Mouse (Mus musculus): Measurements from ENCODE around the gene Med18. TPM values are rescaled to one million over a fixed set of nuclear protein-coding genes. Genes with fewer than 3 reads are reported as not detected.
"Not testable (repeated sequence)": the region's sequence is repeated elsewhere in the genome, so short reads cannot be mapped to it uniquely, and the experiment has no call there.

The Med18 gene
- total and polyA plus RNA-seq, 3 experiments, result 2.2 to 4.5 (median 3.5) TPM

DNA sequence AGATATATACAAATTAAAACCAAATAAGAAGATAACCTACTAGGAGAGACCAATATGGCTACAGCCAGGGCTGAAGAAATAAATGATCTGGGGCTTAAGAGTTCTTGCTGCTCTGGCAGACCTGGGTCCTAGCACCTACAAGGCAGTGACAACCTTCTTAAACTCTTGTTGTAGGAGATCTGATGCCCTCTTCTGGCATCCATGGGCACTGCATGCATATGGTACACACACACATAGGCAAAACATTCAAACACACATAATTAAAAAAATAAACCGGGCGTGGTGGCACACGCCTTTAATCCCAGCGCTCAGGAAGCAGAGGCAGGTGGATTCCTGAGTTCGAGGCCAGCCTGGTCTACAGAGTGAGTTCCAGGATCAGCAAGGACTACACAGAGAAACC lies 39.0 kb downstream of the Med18 start:
- no peak for DNase-seq
- Histone ChIP-seq H3K27me3 (ENCODE audit: control insufficient read depth, insufficient read depth, low read length) (no peaks in the 10 kb centered on the region), H3K9ac (ENCODE audit: low read depth, low read length) (no peak overlapping the region), H3K27ac (no peak overlapping the region), H3K4me1 (ENCODE audit: control insufficient read depth, insufficient read depth, low read length) (peaks cover 3% of the 10 kb centered on the region; the same call in 1 of the 2 replicates), H3K79me2 (replicated peaks; ENCODE audit: control insufficient read depth, insufficient read depth, low read length) (no peaks in the 10 kb centered on the region), H3K36me3 (ENCODE audit: control insufficient read depth, insufficient read depth, low read length) (peaks cover 3% of the 10 kb centered on the region; the same call in 1 of the 2 replicates), H3K4me3 (no peak overlapping the region)
- intact Hi-C loops (cut with DNase I), result loop anchor here (5.0 kb wide), 1 partner anchor 152 kb away; the partner anchor contains the start of gene Taf12
- TF ChIP-seq CTCF (IDR thresholded peaks at IDR 0.05), result peak; percentile 44
- no peak for TF ChIP-seq EP300 (IDR thresholded peaks at IDR 0.05; ENCODE audit: insufficient read depth, low read depth, low read length)
- no peak for TF ChIP-seq POLR2A (IDR thresholded peaks at IDR 0.05; ENCODE audit: insufficient read depth, low read depth, low read length)
- WGBS, result 95% methylated on average over 5 of the region's 5 CpGs

DNA sequence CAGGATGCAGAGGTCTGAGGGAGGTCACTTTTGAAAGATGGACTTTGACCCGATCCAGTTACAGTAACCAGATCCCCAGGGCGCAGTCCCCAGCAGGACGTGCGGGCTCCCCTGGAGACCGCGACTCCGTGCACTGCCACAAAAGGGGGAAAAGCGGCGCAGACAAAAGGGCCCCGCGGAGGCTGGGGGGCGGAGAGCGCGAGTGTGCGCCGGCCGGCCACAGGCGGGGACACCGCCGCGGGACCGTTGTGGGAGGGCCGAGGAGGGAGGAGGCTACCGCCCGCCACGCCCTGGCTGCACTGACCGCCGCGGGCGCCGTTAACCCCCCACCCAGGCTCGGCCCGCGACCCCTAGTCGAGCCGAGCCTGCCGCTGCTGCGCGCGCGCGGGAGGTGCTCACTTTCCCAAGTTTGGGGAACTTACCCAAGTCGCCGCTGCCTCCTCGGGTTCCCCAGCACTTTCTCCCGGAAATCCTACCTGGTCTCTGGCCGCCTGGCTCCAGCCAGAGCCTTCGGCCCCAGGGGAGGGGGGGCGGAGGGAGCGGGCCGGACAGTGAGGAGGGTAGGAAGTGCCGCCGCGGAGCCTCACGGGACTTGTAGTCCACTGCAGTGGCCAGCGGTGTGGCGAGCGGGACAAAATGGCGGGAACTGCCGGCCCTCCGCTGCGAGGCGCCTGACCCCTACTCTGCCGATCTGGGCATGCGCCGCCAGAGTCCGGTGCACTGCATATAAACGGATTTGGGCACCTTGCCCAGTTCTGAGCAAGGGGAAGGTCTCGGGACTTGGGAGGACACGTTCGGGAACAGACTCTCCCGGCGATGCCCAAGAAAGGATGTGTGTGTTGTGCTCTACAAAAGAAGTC lies 41.6 kb downstream of the Med18 start, which contains the start of gene Phactr4:
Gene Phactr4, minus strand, starts transcription at position 567 of the 860 bp plus-strand sequence.
- Histone ChIP-seq H3K79me2 (replicated peaks; ENCODE audit: control insufficient read depth, insufficient read depth, low read length) (peaks cover 5% of the 10 kb centered on the region), H3K4me1 (ENCODE audit: control insufficient read depth, insufficient read depth, low read length) (peaks cover 3% of the 10 kb centered on the region), H3K4me3 (peak within 1 kb of the TSS; percentile 81), H3K27ac (peak within 1 kb of the TSS; percentile 94), H3K36me3 (ENCODE audit: control insufficient read depth, insufficient read depth, low read length) (peaks cover 3% of the 10 kb centered on the region; the same call in 1 of the 2 replicates), H3K9ac (ENCODE audit: low read depth, low read length) (peak within 1 kb of the TSS; percentile 90), H3K27me3 (ENCODE audit: control insufficient read depth, insufficient read depth, low read length) (no peaks in the 10 kb centered on the region)
- under 1% methylated on average over 68 of the region's 73 CpGs for WGBS
- intact Hi-C loops (cut with DNase I), result loop anchor here (2.0 to 5.0 kb wide), 3 partner anchors 41 to 150 kb away; partner anchors contain the start of genes Med18 and Taf12
- peak; percentile 98 to 99 for DNase-seq
- peak; percentile 67; the same call in 1 of the 2 replicates for TF ChIP-seq EP300 (IDR thresholded peaks at IDR 0.05; ENCODE audit: insufficient read depth, low read depth, low read length)
- no peak for TF ChIP-seq CTCF (IDR thresholded peaks at IDR 0.05)
- TF ChIP-seq POLR2A (IDR thresholded peaks at IDR 0.05; ENCODE audit: insufficient read depth, low read depth, low read length), result peak; percentile 84

DNA sequence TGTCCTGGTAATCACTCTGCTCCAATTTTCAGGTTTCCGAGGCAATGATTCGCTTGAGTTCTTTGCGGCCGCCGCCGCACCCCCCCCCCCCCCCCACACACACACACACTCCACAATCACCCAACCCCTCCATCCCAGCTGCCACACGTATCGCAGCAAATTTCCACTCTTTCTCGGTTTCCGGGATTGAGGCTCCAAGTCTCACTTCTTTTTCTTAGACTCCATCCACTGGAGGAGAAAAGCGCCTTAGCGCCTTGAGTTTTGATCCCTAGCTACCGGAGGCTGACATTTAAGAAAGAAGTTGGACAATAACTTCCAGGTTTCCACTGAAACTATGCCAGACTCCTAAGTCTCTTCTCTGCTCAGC lies 42.2 kb downstream of the Med18 start:
- H3K4me3 ChIP-seq, result peak overlapping the region; percentile 81
- H3K36me3 ChIP-seq (ENCODE audit: control insufficient read depth, insufficient read depth, low read length), result peaks cover 3% of the 10 kb centered on the region; the same call in 1 of the 2 replicates
- under 1% methylated on average over 9 of the region's 13 CpGs for WGBS
- no peak for DNase-seq
- H3K9ac ChIP-seq (ENCODE audit: low read depth, low read length), result peak overlapping the region; percentile 90
- no peaks in the 10 kb centered on the region for H3K27me3 ChIP-seq (ENCODE audit: control insufficient read depth, insufficient read depth, low read length)
- H3K4me1 ChIP-seq (ENCODE audit: control insufficient read depth, insufficient read depth, low read length), result peaks cover 3% of the 10 kb centered on the region
- peak overlapping the region; percentile 94 for H3K27ac ChIP-seq
- no peak for TF ChIP-seq POLR2A (IDR thresholded peaks at IDR 0.05; ENCODE audit: insufficient read depth, low read depth, low read length)
- no peak for TF ChIP-seq EP300 (IDR thresholded peaks at IDR 0.05; ENCODE audit: insufficient read depth, low read depth, low read length)
- TF ChIP-seq CTCF (IDR thresholded peaks at IDR 0.05), result no peak
- H3K79me2 ChIP-seq (replicated peaks; ENCODE audit: control insufficient read depth, insufficient read depth, low read length), result peaks cover 7% of the 10 kb centered on the region
- intact Hi-C loops (cut with DNase I), result loop anchor here (5.0 kb wide), 1 partner anchor 149 kb away; the partner anchor contains the start of gene Taf12

DNA sequence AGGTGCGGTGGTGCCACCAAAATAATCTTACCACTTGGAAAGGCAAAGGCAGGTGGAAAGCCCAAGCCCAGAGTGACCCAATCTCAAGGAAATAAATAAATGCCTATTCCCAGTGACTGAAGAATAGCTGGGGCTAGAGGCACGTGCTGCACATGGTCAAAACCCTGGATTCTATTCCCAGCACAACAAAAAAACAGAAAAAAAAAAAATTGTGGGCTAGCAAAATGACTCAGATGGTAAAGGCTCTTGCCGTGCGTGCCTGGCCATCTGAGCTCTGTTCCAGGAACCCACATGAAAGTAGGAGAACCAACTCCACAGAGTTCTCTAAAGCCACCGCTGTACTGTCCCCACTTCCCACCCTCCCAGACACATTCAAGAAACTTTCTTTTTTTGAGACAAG lies 43.2 kb downstream of the Med18 start:
- H3K4me1 ChIP-seq (ENCODE audit: control insufficient read depth, insufficient read depth, low read length), result peaks cover 3% of the 10 kb centered on the region
- no peak overlapping the region for H3K4me3 ChIP-seq
- H3K9ac ChIP-seq (ENCODE audit: low read depth, low read length), result no peak overlapping the region
- peaks cover 7% of the 10 kb centered on the region for H3K79me2 ChIP-seq (replicated peaks; ENCODE audit: control insufficient read depth, insufficient read depth, low read length)
- no peak for TF ChIP-seq EP300 (IDR thresholded peaks at IDR 0.05; ENCODE audit: insufficient read depth, low read depth, low read length)
- TF ChIP-seq POLR2A (IDR thresholded peaks at IDR 0.05; ENCODE audit: insufficient read depth, low read depth, low read length), result no peak
- no peak for TF ChIP-seq CTCF (IDR thresholded peaks at IDR 0.05)
- no peak overlapping the region for H3K27ac ChIP-seq
- H3K27me3 ChIP-seq (ENCODE audit: control insufficient read depth, insufficient read depth, low read length), result no peaks in the 10 kb centered on the region
- peaks cover 3% of the 10 kb centered on the region; the same call in 1 of the 2 replicates for H3K36me3 ChIP-seq (ENCODE audit: control insufficient read depth, insufficient read depth, low read length)
- DNase-seq, result no peak
- 76% methylated on average over 5 of the region's 5 CpGs for WGBS
- intact Hi-C loops (cut with DNase I), result loop anchor here (5.0 kb wide), 1 partner anchor 148 kb away; the partner anchor contains the start of gene Taf12

DNA sequence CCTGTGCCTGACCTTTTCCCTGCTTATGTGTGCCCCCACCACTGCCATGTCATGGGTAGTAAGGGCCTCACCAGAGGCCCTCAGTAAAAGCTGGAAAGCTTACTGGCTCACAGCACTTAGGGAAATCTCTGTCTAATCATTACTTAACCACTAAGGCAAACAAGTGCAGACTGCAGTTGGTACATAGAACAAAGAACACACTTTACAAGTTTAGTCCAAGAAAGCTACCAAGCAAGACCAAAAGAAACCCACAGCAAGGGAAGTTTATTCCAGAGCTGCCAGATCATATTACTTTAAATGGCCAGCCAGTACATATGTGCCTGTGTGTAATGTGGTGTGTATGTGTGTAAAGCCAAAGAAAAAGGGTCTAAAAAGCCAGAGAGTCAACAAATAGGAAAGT lies 47.8 kb downstream of the Med18 start:
- no peak overlapping the region for H3K27ac ChIP-seq
- no peak overlapping the region for H3K9ac ChIP-seq (ENCODE audit: low read depth, low read length)
- TF ChIP-seq POLR2A (IDR thresholded peaks at IDR 0.05; ENCODE audit: insufficient read depth, low read depth, low read length) (no peak), CTCF (IDR thresholded peaks at IDR 0.05) (no peak), EP300 (IDR thresholded peaks at IDR 0.05; ENCODE audit: insufficient read depth, low read depth, low read length) (no peak)
- DNase-seq, result no peak
- H3K4me1 ChIP-seq (ENCODE audit: control insufficient read depth, insufficient read depth, low read length), result peaks cover 10% of the 10 kb centered on the region
- intact Hi-C loops (cut with DNase I), result no loop called here
- peaks cover 11% of the 10 kb centered on the region for H3K79me2 ChIP-seq (replicated peaks; ENCODE audit: control insufficient read depth, insufficient read depth, low read length)
- peaks cover 9% of the 10 kb centered on the region for H3K36me3 ChIP-seq (ENCODE audit: control insufficient read depth, insufficient read depth, low read length)
- no peaks in the 10 kb centered on the region for H3K27me3 ChIP-seq (ENCODE audit: control insufficient read depth, insufficient read depth, low read length)
- H3K4me3 ChIP-seq, result no peak overlapping the region

DNA sequence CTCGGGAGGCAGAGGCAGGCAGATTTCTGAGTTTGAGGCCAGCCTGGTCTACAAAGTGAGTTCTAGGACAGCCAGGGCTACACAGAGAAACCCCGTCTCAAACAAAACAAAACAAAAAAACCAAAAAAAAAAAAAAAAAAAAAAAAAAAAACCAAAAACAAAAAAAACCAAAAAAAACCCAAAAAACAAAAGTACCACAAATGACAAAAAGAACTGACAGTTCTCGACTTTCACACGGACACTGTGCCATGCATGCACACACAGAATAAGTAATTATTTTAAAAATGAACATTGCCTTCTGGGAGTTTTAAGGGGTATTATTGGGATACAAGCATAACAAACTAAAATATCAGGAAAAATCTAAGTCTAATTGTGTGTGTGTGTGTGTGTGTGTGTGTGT lies 50.5 kb downstream of the Med18 start:
- intact Hi-C loops (cut with DNase I), result loop anchor here (2.0 to 5.0 kb wide), 2 partner anchors 36 to 120 kb away; no protein-coding TSS in a partner anchor
- H3K4me1 ChIP-seq (ENCODE audit: control insufficient read depth, insufficient read depth, low read length); H3K4me3 ChIP-seq; H3K9ac ChIP-seq (ENCODE audit: low read depth, low read length); H3K27ac ChIP-seq; DNase-seq; H3K36me3 ChIP-seq (ENCODE audit: control insufficient read depth, insufficient read depth, low read length); H3K27me3 ChIP-seq (ENCODE audit: control insufficient read depth, insufficient read depth, low read length): not testable (repeated sequence)
- WGBS, result 90% methylated on average over 4 of the region's 4 CpGs
- peaks cover 11% of the 10 kb centered on the region for H3K79me2 ChIP-seq (replicated peaks; ENCODE audit: control insufficient read depth, insufficient read depth, low read length)
